ENCODE assay signal across 11 mouse cellular contexts in genomic region chr12:112802917-112803316, GRCm38 (mm10). TPM values are rescaled to one million over a fixed set of nuclear protein-coding genes. Genes with fewer than 3 reads are reported as not detected.
DNase-seq lines count a peak whose midpoint lies in the region; ATAC-seq and TF ChIP-seq lines count a peak whose summit lies in the region.
"Had no signal": no experiment of that assay in that cellular context is flagged by ENCODE, and none has a peak within 500 bp of the region (broad histone marks: within the 10 kb centered on the region; RNA-seq: fewer than 3 reads in every experiment).

No protein-coding gene starts in this region.

- no peak for TF ChIP-seq CTCF in kidney, postnatal 0 days (IDR thresholded peaks at IDR 0.05; ENCODE audit: low read depth)

- H3K9me3 ChIP-seq in kidney, postnatal 0 days (replicated peaks; ENCODE audit: low read length) = no peaks in the 10 kb centered on the region
- H3K9me3 ChIP-seq in forebrain, embryonic 14.5 days (replicated peaks; ENCODE audit: control insufficient read depth, low read length) = no peaks in the 10 kb centered on the region
- no peaks in the 10 kb centered on the region for H3K9me3 ChIP-seq in intestine, embryonic 14.5 days (ENCODE audit: control insufficient read depth, low read length)
- H3K9me3 ChIP-seq in midbrain, embryonic 16.5 days (replicated peaks; ENCODE audit: control insufficient read depth, low read length, poor library complexity, severe bottlenecking) = no peaks in the 10 kb centered on the region
- H3K9me3 ChIP-seq: G1E; liver, embryonic 15.5 days had no signal

- peaks cover 8% of the 10 kb centered on the region; the same call in 1 of the 2 replicates for H3K4me1 ChIP-seq in kidney, postnatal 0 days (replicated peaks; ENCODE audit: insufficient read depth, low read length)
- H3K4me1 ChIP-seq in forebrain, embryonic 14.5 days (ENCODE audit: control insufficient read depth, insufficient read depth, low read length) = no peaks in the 10 kb centered on the region
- peaks cover 17% of the 10 kb centered on the region for H3K4me1 ChIP-seq in intestine, embryonic 14.5 days (replicated peaks; ENCODE audit: control insufficient read depth, insufficient read depth, low read length)
- H3K4me1 ChIP-seq in midbrain, embryonic 16.5 days (ENCODE audit: control insufficient read depth, insufficient read depth, low read length) = no peaks in the 10 kb centered on the region; the same call in 1 of the 2 replicates

- DNase-seq in kidney, postnatal 0 days (ENCODE audit: low spot score) = no peak
- DNase-seq in kidney, postnatal 25 days = no peak
- no peak for DNase-seq in forebrain, embryonic 14.5 days (ENCODE audit: low spot score)
- no peak for DNase-seq in intestine, embryonic 14.5 days (ENCODE audit: low spot score)
- DNase-seq in frontal cortex, postnatal 10 days (ENCODE audit: low spot score in 2 of 2) = no peak
- DNase-seq in layer of hippocampus, postnatal 10 days (ENCODE audit: low spot score in 2 of 2) = no peak
- no peak for DNase-seq in lung, postnatal 36 days
- DNase-seq: cerebellum, adult 8-10 months had no signal

- no peak overlapping the region for H3K9ac ChIP-seq in kidney, postnatal 0 days (ENCODE audit: low read depth, low read length)
- H3K9ac ChIP-seq in forebrain, embryonic 14.5 days (ENCODE audit: low read length) = no peak overlapping the region
- H3K9ac ChIP-seq in intestine, embryonic 14.5 days (ENCODE audit: low read length) = no peak overlapping the region
- no peak overlapping the region for H3K9ac ChIP-seq in midbrain, embryonic 16.5 days (ENCODE audit: low read depth, low read length)
- H3K9ac ChIP-seq: liver, embryonic 15.5 days had no signal

- no peak for ATAC-seq in kidney, postnatal 0 days (replicated peaks; ENCODE audit: low FRiP score, low read depth)
- ATAC-seq in forebrain, embryonic 14.5 days = no peak
- ATAC-seq in intestine, embryonic 14.5 days (replicated peaks; ENCODE audit: low FRiP score, low TSS enrichment, low read depth) = no peak
- no peak for ATAC-seq in midbrain, embryonic 16.5 days

- no peaks in the 10 kb centered on the region for H3K27me3 ChIP-seq in kidney, postnatal 0 days (ENCODE audit: insufficient read depth, low read length)
- H3K27me3 ChIP-seq in forebrain, embryonic 14.5 days (replicated peaks; ENCODE audit: control insufficient read depth, insufficient read depth, low read length) = peaks cover 17% of the 10 kb centered on the region
- H3K27me3 ChIP-seq in intestine, embryonic 14.5 days (replicated peaks; ENCODE audit: control insufficient read depth, insufficient read depth, low read length) = peaks cover 19% of the 10 kb centered on the region
- peaks cover 17% of the 10 kb centered on the region for H3K27me3 ChIP-seq in midbrain, embryonic 16.5 days (ENCODE audit: control insufficient read depth, insufficient read depth, low read depth, low read length)

- peak overlapping the region; percentile 99; the same call in 1 of the 2 replicates for H3K4me2 ChIP-seq in kidney, postnatal 0 days (ENCODE audit: low read length)
- H3K4me2 ChIP-seq in forebrain, embryonic 14.5 days (ENCODE audit: low read length) = peak overlapping the region; percentile 100
- peak overlapping the region; percentile 100; the same call in 1 of the 2 replicates for H3K4me2 ChIP-seq in intestine, embryonic 14.5 days (ENCODE audit: low read length)
- peak overlapping the region; percentile 100; the same call in 1 of the 2 replicates for H3K4me2 ChIP-seq in midbrain, embryonic 16.5 days (ENCODE audit: low read length)

- 9% methylated on average over 3 of the region's 3 CpGs for WGBS in kidney, postnatal 0 days
- 21% methylated on average over 3 of the region's 3 CpGs for WGBS in forebrain, embryonic 14.5 days
- WGBS in intestine, embryonic 14.5 days = 24% methylated on average over 3 of the region's 3 CpGs
- 23% methylated on average over 3 of the region's 3 CpGs for WGBS in midbrain, embryonic 16.5 days

- H3K36me3 ChIP-seq in kidney, postnatal 0 days (ENCODE audit: insufficient read depth, low read length) = no peaks in the 10 kb centered on the region
- no peaks in the 10 kb centered on the region for H3K36me3 ChIP-seq in forebrain, embryonic 14.5 days (ENCODE audit: control insufficient read depth, insufficient read depth, low read length)
- H3K36me3 ChIP-seq in intestine, embryonic 14.5 days (ENCODE audit: control insufficient read depth, insufficient read depth, low read length) = no peaks in the 10 kb centered on the region
- no peaks in the 10 kb centered on the region for H3K36me3 ChIP-seq in midbrain, embryonic 16.5 days (ENCODE audit: control insufficient read depth, insufficient read depth, low read length)
- H3K36me3 ChIP-seq: G1E; liver, embryonic 15.5 days had no signal

- no peak overlapping the region for H3K4me3 ChIP-seq in kidney, postnatal 0 days (replicated peaks; ENCODE audit: low read depth, low read length)
- peak overlapping the region; percentile 57; the same call in 1 of the 2 replicates for H3K4me3 ChIP-seq in forebrain, embryonic 14.5 days (ENCODE audit: low read depth, low read length)
- H3K4me3 ChIP-seq in intestine, embryonic 14.5 days (ENCODE audit: low read depth, low read length) = no peak overlapping the region
- H3K4me3 ChIP-seq in midbrain, embryonic 16.5 days (ENCODE audit: low read depth, low read length) = peak overlapping the region; percentile 73; the same call in 1 of the 2 replicates

- no peak overlapping the region for H3K27ac ChIP-seq in kidney, postnatal 0 days
- no peak overlapping the region for H3K27ac ChIP-seq in forebrain, embryonic 14.5 days (ENCODE audit: low read depth, low read length)
- H3K27ac ChIP-seq in intestine, embryonic 14.5 days (ENCODE audit: low read depth) = no peak overlapping the region
- no peak overlapping the region for H3K27ac ChIP-seq in midbrain, embryonic 16.5 days (ENCODE audit: low read length)
- H3K27ac ChIP-seq: liver, embryonic 15.5 days had no signal

RNA-seq across cellular contexts. Expression of gene Ahnak2, which starts 0.5 kb away (rescaled TPM):
- 0.22 and 0.50 TPM in 2 replicates for polyA plus RNA-seq in kidney, postnatal 0 days (2015; fragmentation: Nextera tagmentation; extraction: Ambion mirVana)
- 0.29 and 0.51 TPM in 2 replicates for polyA plus RNA-seq in forebrain, embryonic 14.5 days (2014; fragmentation: Nextera tagmentation; extraction: Ambion mirVana)
- 2.9 and 3.1 TPM in 2 replicates for polyA plus RNA-seq in intestine, embryonic 14.5 days (2014; fragmentation: Nextera tagmentation; extraction: Ambion mirVana)
- polyA plus RNA-seq in midbrain, embryonic 16.5 days (2015; fragmentation: Nextera tagmentation; extraction: Ambion mirVana) = 1.4 and 2.0 TPM in 2 replicates
- total RNA-seq in layer of hippocampus, postnatal 10 days (2021) = 10 to 100 TPM; 11.8 to 17.1 TPM

RNA-seq across cellular contexts. Expression of gene Clba1, which starts 5.8 kb away (rescaled TPM):
- 16.0 and 18.4 TPM in 2 replicates for polyA plus RNA-seq in kidney, postnatal 0 days (2015; fragmentation: Nextera tagmentation; extraction: Ambion mirVana)
- 17.0 and 19.4 TPM in 2 replicates for polyA plus RNA-seq in forebrain, embryonic 14.5 days (2014; fragmentation: Nextera tagmentation; extraction: Ambion mirVana)
- 4.3 and 7.0 TPM in 2 replicates for polyA plus RNA-seq in intestine, embryonic 14.5 days (2014; fragmentation: Nextera tagmentation; extraction: Ambion mirVana)
- 25.2 and 26.1 TPM in 2 replicates for polyA plus RNA-seq in midbrain, embryonic 16.5 days (2015; fragmentation: Nextera tagmentation; extraction: Ambion mirVana)
- 10 to 100 TPM; 12.3 to 15.5 TPM for total RNA-seq in layer of hippocampus, postnatal 10 days (2021)

RNA-seq across cellular contexts. Expression of gene Cdca4, which starts 26.3 kb away (rescaled TPM):
- 56.6 and 64.5 TPM in 2 replicates for polyA plus RNA-seq in kidney, postnatal 0 days (2015; fragmentation: Nextera tagmentation; extraction: Ambion mirVana)
- 101 and 112 TPM in 2 replicates for polyA plus RNA-seq in forebrain, embryonic 14.5 days (2014; fragmentation: Nextera tagmentation; extraction: Ambion mirVana)
- polyA plus RNA-seq in intestine, embryonic 14.5 days (2014; fragmentation: Nextera tagmentation; extraction: Ambion mirVana) = 116 and 126 TPM in 2 replicates
- 32.6 and 37.6 TPM in 2 replicates for polyA plus RNA-seq in midbrain, embryonic 16.5 days (2015; fragmentation: Nextera tagmentation; extraction: Ambion mirVana)
- total RNA-seq in layer of hippocampus, postnatal 10 days (2021) = 10 to 100 TPM in 1 of 2 experiments, 1 to 10 TPM in 1; 8.8 to 13.0 TPM

RNA-seq across cellular contexts. Expression of gene Pld4, which starts 42.5 kb away (rescaled TPM):
- 7.8 TPM in 2 replicates for polyA plus RNA-seq in kidney, postnatal 0 days (2015; fragmentation: Nextera tagmentation; extraction: Ambion mirVana)
- polyA plus RNA-seq in forebrain, embryonic 14.5 days (2014; fragmentation: Nextera tagmentation; extraction: Ambion mirVana) = 5.9 and 7.0 TPM in 2 replicates
- polyA plus RNA-seq in intestine, embryonic 14.5 days (2014; fragmentation: Nextera tagmentation; extraction: Ambion mirVana) = 12.6 and 13.0 TPM in 2 replicates
- polyA plus RNA-seq in midbrain, embryonic 16.5 days (2015; fragmentation: Nextera tagmentation; extraction: Ambion mirVana) = 4.9 and 5.9 TPM in 2 replicates
- 10 to 100 TPM in 1 of 2 experiments, 1 to 10 TPM in 1; 9.2 to 11.7 TPM for total RNA-seq in layer of hippocampus, postnatal 10 days (2021)

Comparison
In these comparisons a context has a peak if more than half of its experiments do, and no peak if none do; other contexts are left out.
1. H3K4me3 ChIP-seq: peak in forebrain, embryonic 14.5 days (single experiment) and midbrain, embryonic 16.5 days (single experiment); none in kidney, postnatal 0 days (single experiment) and intestine, embryonic 14.5 days (single experiment).
2. Peak in every context shown above with its lines, with median percentiles within 50 percentile points of each other: H3K4me2 ChIP-seq.